Mouse (Mus musculus) brain, embryonic 14.5 days (tissue): ENCODE results near the gene Sdccag8.

Source experiments
- CTCF ChIP-seq: fragments of 200-500 bp; IDR thresholded peaks from 2 replicates; pipeline ENCODE4 v1.5.1; 2012; ENCODE audit warnings: inconsistent platforms, mild to moderate bottlenecking, moderate library complexity, borderline replicate concordance; ENCODE audit not compliant: insufficient read depth, insufficient read length; ENCODE audit errors: extremely low read depth
- POLR2A ChIP-seq: fragments of 200-500 bp; IDR thresholded peaks from 2 replicates; pipeline ENCODE4 v1.6.1; 2012; ENCODE audit warnings: mild to moderate bottlenecking, inconsistent platforms, borderline replicate concordance; ENCODE audit not compliant: poor library complexity, insufficient read depth, insufficient read length, severe bottlenecking; ENCODE audit errors: extremely low read depth

DNA sequence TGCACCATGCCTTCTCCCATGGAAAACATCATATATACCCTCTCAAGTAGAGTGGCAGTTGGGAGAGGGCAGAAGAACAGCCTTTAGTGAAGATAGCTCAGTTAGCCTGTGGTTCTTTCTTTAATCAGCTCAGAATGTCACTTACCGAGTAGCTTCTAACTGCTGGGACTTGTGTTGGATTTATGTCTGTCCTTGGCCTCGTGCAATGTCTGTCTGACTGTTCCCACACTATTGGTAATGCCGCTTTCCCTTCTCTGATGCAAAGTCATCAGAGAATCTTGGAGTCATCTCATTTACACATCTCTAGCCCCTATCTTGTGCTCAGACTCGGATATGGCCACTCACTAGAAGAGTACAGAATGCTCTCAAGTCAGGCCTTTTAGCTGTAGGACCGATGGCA lies 128.7 kb downstream of the Sdccag8 start:
- TF ChIP-seq POLR2A = no peak
- no peak for TF ChIP-seq CTCF
